Mouse (Mus musculus): Measurements from ENCODE around the gene Arhgap25.
"Not testable (repeated sequence)": the region's sequence is repeated elsewhere in the genome, so short reads cannot be mapped to it uniquely, and the experiment has no call there.

Gene Arhgap25

GRCm38 (mm10) chr6:87535651-87536050, 2.6 kb upstream of the Arhgap25 start:
- no peak for DNase-seq (ENCODE audit: low spot score)

DNA sequence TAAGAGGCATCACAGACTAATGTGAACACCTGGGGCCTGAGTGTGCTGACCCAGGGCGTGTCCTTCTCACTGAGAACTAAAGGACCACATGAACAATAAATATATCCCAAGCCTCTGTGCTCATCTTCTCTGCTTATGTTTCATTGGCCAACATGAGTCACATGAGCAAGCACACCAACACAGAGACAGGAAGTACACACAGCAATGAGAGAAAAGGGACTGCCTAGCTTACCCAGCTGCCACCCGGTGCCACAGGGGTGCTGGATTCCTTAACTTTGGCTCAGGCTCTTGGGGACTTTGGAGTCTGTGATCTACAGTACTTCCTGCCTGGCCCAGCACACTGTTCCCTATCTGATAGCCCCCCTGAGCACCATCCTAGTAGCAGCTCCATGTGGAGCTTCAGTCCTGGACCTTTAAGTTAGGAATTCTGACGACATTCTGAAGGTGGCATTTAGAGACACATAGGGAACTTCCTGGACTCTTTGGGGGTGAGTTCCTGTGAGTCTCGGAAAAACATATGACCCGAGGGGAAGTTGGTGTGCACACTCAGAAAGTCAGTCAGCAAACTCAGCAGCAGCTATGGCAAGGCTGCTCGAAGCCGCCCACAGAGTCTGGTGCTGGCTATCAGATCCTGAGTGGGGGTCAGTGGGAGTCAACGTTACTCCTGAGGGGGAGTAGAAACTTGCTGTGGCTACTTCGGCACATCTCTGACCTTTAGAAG, 2.0 kb upstream of the Arhgap25 start:
- no peak for DNase-seq (ENCODE audit: low spot score)

DNA sequence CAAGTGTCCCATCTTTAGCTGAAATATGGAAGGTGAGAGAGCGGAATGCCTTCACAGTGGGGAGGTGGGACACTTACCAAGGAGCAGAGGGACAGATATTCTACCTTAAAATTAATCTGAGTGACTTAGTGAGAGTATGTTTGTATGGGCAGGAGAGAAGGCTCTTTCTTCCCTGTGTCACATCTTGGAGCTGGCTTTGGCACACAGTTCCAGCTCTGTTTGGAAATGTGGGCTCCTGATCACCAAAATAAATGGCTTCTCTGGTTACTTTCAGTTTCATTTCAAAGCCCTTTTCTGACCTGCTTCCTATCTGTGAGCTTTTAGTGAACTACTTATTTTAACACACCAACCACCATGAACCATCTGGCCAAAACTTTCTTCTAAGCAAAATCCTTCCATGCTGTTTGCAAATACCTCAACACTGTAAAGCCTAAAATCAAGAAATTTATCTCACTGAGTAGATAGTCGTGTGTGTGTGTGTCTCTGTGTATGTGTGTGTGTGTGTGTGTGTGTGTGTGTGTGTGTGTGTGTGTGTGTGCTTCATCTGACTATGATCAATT, 1.5 kb downstream of the Arhgap25 start:
- DNase-seq (ENCODE audit: low spot score), result no peak

DNA sequence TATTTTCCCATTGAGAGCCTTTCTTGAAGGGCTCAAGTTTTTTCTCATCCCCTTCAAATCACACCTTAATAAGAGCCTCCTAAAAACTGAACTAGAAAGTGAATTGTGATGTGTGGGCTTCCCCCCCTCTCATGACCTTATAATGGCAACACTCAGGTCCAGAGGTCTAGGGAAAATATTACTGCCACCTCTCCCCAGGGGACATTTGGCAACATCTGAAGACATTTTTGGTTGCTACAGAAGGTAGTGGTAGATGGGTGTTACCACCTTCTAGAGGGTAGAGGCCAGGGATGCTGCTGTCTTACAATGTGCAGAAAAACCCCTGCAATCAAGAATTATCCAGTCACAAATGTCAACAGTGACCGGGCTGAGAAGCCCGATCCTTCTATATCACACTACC, 2.7 kb downstream of the Arhgap25 start:
- DNase-seq (ENCODE audit: low spot score), result no peak

DNA sequence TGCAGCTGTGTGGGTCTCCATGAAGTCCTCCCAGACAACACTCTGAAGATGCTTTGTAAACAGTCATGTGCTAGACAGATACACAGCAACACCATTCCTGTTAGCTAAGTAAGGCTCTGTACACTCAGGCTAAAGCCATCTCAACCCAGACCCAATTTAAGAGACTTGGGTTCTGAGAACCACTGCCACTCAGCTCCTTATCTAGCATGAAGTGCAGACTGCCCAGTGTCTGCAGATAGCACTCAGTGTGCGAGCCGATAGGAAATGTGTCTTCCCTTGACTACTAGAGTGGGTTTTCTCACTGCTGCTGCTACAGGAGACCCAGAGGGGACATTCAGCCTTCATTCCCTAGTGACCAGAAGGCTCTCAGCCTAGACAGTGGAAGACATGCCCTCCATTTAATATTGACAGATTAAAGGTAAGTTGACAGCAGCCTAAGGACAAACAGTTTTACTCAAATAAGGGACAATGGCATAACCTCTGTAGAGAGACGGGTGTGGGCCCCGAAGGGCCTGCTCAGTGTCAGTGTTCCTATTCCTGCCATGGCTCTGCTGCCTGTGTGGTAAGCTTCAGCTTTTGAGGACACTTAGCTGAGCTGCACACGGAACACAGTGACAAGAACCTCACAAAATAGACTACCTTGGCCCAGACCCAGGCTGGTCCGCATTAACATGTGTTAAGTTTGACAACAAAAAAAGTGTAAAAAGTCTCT, 5.1 kb downstream of the Arhgap25 start:
- no peak for DNase-seq (ENCODE audit: low spot score)

DNA sequence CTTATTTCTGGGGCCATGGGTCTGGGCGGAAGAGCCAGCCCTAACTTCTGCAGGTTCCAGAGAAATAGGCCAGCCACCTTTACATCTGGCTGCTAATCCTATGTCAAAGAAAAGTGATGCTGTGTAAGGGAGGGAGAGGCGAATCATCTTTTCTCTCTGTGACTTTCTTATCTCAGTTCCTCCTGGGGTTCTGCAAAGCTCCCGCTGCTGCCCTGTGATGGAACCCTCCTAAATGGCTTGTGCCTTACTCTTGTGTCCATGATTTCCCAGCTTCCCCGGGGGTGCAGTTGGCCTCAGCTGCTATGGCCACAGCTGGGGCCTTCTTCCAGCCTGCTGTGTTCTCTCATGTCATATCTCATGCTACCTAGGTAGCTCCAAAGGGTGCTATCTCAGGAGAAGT, 5.7 kb downstream of the Arhgap25 start:
- DNase-seq (ENCODE audit: low spot score), result no peak

GRCm38 (mm10) chr6:87525126-87525525, 7.9 kb downstream of the Arhgap25 start:
- no peak for DNase-seq (ENCODE audit: low spot score)

- no peak for DNase-seq (ENCODE audit: low spot score)
These were observed 8.8 kb downstream of the Arhgap25 start for GRCm38 (mm10) chr6:87524281-87524680.

GRCm38 (mm10) chr6:87523736-87524135, 9.3 kb downstream of the Arhgap25 start:
- no peak for DNase-seq (ENCODE audit: low spot score)

- no peak for DNase-seq (ENCODE audit: low spot score)
These were observed 10.0 kb downstream of the Arhgap25 start for GRCm38 (mm10) chr6:87523085-87523484.

GRCm38 (mm10) chr6:87522236-87522635, 10.8 kb downstream of the Arhgap25 start:
- peak; percentile 78 for DNase-seq (ENCODE audit: low spot score)

DNA sequence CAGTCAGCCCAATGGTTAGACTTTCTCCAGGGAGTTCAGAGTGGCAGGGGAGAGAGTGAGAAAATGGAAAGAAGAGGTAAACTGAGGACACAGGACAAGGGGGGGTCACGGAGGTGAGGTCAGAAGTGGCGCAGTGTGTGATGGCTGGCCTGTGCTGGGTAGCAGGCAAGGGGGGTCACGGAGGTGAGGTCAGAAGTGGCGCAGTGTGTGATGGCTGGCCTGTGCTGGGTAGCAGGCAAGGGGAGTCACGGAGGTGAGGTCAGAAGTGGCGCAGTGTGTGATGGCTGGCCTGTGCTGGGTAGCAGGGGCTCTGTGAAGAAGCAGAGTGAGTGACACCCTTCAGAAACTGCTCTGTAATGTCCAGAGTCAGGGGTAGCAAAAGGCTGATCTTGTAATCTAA, 11.4 kb downstream of the Arhgap25 start:
- not testable (repeated sequence) for DNase-seq (ENCODE audit: low spot score)

DNA sequence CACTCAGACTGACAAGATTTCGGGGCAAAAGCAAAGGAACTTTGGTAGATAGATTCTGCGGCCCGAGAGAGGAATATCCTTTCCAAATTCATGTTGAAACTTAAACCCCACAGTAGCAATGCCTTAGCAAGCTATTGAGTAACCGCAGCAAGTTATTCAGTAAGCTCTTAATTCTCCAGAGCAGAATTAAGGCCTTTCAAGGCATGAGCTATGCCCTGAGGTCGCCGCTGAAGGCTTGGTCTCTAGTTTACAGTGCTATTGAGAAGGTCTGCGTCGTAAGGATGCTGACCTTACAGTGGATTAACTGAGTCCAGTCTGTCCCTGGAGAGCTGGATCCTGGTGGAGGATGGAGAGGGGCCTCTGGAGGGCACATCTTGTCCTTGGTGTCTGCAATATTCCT, 12.5 kb downstream of the Arhgap25 start:
- DNase-seq (ENCODE audit: low spot score), result no peak

DNA sequence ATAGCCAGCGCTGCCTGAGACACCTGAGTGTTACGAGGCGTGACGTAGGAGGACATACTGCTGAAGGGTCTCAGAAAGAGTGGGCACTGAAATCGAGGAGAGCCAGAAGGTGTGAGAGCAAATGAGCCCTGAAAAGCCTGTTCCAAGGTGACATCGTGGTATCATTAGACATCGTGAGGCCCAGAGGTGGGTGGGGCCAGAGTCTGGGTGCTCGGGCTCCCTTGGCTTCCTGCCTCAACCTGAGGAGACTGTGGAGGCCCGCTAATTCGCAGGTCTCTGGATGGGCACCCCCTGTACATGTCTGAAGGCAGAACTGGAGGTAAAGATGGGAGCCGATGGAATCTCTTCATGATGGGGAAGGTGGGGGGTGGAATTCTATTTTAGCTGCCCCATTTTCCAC, 13.2 kb downstream of the Arhgap25 start:
- no peak for DNase-seq (ENCODE audit: low spot score)

- DNase-seq (ENCODE audit: low spot score), result no peak
These were observed 14.4 kb downstream of the Arhgap25 start for GRCm38 (mm10) chr6:87518622-87519021.

DNA sequence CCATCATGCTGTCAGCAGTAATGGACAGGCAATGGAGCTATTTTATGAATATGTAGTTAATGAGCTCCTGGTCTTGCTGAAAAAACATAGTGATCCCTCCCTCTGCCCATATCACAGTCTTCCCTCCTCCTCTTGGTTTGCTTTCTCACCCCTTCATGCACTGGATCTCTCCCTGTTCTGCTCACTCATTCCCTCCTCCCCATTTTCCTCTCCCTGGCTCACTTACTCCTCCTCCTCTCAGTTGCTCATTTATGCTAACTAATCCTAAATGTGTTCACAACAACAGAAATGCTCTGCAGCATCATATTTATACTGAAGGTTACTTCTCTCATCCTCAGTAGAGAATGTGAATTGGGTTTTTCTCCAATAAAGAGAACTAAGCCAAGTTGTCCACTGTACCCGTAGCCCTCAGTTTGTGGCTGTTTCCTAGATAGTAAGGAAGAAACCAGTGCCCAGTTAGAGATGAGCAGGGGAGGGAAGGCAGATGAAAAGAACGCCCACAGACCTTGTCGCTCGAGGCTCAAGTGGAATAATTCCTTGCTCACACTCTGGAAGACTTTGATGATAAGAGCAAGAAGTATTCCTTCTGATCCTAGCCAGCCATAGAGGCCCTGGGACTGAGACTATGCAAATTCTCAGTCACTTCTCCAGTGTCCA, 15.2 kb downstream of the Arhgap25 start:
- no peak for DNase-seq (ENCODE audit: low spot score)

GRCm38 (mm10) chr6:87514321-87514720, 18.7 kb downstream of the Arhgap25 start:
- no peak for DNase-seq (ENCODE audit: low spot score)

DNA sequence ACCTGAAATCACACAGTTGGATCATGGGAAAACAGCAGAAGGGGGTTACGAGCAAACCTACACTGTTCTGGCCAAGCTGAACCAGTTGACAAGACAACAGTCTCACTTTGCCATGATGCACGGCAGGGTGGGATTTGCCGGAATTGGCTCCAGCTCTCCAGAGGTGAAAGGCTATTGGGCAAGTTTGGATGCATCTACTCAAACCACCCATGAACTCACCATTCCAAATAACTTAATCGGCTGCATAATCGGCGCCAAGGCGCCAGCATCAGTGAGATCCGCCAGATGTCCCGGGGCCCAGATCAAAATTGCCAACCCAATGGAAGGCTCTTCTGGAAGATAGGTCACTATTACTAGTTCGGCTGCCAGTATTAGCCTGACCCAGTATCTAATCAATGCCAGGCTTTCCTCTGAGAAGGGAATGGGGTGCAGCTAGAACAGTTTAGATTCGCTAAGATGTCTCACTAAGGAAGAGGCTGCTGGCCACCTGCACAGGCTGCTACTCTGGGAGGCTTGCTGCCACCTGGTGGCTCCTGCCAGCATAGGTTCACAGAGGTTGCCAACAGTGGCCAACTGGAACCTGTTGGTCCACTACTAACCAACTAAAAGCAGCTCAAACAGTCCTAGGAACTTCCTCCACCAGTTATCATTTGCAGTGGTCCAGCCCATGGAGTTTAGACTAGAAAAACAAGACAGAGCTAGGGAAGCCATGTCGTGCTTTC, 19.9 kb downstream of the Arhgap25 start:
- peak; percentile 77 for DNase-seq (ENCODE audit: low spot score)

DNA sequence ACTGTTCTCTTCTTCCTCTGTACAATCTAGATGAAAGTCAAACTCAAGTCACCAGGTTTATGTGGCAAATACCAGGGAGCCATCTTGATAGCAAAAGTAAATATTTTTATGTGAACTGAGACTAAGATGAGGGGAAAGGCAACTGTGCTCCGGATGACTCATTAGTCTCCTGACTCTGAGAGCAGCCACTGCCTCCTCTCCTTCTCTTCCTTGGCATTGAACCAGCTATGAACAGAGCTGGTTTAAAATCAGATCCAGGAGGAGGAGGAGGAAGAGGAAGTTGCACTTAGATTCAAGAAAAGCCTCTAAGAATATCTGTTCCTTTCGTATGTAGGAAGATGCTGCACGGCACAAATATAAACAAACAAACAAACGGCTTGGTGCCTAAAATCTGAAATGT, 22.1 kb downstream of the Arhgap25 start:
- no peak for DNase-seq (ENCODE audit: low spot score)

DNA sequence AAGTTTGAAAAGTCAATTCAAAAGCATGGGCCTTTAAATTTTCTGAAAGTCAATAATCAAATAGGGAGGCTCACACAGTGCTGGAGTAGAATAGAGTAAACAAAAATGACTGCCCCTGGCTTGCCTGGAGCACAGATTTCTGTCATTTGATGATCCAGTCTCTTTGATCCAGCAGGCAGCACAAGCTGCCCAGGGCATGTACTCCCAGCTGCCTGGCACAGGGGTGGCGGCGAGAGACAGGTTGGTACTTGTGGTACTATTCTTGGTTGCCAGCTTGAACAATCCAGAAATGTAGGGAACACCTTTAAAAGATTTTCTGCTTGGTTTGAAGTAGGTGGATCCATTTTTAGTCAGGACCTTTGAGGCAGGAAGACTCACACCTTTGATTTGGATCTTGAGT, 23.3 kb downstream of the Arhgap25 start:
- no peak for DNase-seq (ENCODE audit: low spot score)

DNA sequence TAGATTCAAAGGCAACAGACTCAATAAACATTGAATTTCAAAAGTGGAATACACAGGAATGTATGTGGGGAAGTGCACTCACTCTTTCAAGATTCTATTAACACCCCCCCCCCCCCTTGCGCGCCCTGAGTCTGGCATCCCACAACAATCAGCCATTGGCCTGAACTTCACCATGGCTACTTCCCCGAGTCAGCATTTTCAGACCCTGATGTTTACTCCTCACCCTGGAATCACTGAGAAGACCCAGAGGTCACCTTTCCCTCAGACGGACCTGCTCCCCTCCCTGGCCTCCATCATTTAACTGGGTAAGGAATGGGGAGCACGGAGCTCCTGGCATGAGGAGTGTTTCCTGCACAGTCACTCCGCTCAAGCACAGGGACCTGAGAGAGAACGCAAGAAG, 28.2 kb downstream of the Arhgap25 start:
- no peak for DNase-seq (ENCODE audit: low spot score)

DNA sequence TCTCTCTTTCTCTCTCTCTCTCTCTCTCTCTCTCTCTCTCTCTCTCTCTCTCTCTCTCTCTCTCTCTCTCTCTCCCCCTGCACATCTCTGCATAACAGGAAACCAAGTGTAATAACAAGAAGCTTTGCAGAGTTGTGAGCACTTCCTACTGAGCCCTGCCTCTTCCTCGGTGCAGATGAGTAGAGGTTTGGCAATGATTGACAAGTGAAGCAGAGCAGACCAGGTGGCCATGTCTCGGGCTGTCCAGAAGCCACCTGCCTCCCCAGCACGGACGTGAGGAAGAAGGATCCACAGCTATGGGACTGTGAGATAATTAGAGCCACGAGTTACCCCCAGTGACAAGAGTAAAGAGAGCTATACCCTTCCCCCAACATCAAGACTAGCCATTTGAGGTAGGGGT, 29.1 kb downstream of the Arhgap25 start:
- DNase-seq (ENCODE audit: low spot score), result no peak

Data from layer of hippocampus, adult 11-12 months (tissue).